Mouse (Mus musculus) thymus, adult 2 months (tissue): ENCODE measurements at regions not wholly inside any gene's neighbourhood (a gene's known extent, or its start where the extent isn't known, plus 50 kb on each side); places are given as distances from the start of the nearest gene placed in this dataset.

Experiments
- CTCF ChIP-seq: fragments of 200-500 bp; IDR thresholded peaks from 2 replicates; pipeline ENCODE4 v1.5.1; 2012; ENCODE audit warnings: mild to moderate bottlenecking, control low read depth, low read length, moderate library complexity, borderline replicate concordance; ENCODE audit not compliant: control insufficient read depth, poor library complexity, insufficient read depth; ENCODE audit errors: extremely low read depth
- POLR2A ChIP-seq: fragments of 200-500 bp; IDR thresholded peaks from 2 replicates; pipeline ENCODE4 v1.6.1; 2012; ENCODE audit warnings: mild to moderate bottlenecking, low read length, control low read depth, moderate library complexity; ENCODE audit not compliant: control insufficient read depth, poor library complexity, insufficient read depth; ENCODE audit errors: extremely low read depth

GRCm38 (mm10) chr4:105338131-105338530 lies 181.0 kb downstream of the Plpp3 start:
- TF ChIP-seq CTCF (no peak), POLR2A (no peak)
